Mouse (Mus musculus) spleen, postnatal 4 days (tissue): ENCODE measurements around the gene Hyal6.

ENCODE experiments used
- DNase-seq, 2 experiments: peaks; one replicate each; pipeline ENCODE4 v3.0.0; 2022; ENCODE audit warnings: low spot score in 2 of 2

The Hyal6 gene

GRCm38 (mm10) chr6:24732945-24733344, at the start of gene Hyal6:
Hyal6 (plus strand) TSS chr6:24733245.
- DNase-seq: no peak

DNA sequence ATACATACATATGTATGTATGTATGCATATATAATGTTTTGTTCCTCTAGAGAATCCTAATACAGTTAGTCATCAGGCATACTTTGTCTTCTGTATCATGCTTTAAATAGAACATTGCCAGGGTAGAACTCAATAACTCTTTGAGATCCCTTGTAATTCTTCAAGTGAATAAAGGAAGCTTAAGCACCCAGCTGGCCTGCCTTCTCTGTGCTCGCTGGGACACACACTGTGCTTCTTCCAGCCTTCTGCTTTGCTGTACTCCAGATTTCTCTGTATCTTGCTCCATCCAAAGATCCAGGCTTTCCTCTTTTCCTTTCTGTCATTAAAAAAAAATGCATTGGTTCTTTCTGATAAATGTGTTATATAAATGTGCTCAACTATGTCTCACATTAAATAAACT, 45.2 kb upstream of the Hyal6 start:
- DNase-seq: no peak

GRCm38 (mm10) chr6:24694455-24695410, 38.3 kb upstream of the Hyal6 start:
- no peak for DNase-seq

DNA sequence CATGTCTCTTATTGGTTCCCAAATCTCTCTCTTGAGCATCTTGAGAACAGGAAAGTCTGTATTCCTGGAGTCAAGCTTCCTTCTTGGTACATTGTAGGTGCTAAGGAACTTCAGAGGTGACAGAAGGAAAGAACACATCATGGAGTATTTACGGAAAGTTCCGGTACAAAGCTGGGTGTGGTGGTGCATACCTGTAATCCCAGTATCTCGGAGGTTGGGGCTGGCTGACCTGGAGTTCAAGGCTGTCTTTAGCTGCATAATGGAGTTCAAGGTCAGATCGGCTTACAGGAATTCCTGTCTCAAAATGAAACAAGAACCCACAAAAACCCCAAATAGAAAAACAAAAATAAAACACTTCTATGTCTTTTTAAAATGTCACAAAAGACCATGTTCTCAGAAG, 36.9 kb upstream of the Hyal6 start:
- DNase-seq: no peak

GRCm38 (mm10) chr6:24697216-24697615, 35.8 kb upstream of the Hyal6 start:
- no peak for DNase-seq

DNA sequence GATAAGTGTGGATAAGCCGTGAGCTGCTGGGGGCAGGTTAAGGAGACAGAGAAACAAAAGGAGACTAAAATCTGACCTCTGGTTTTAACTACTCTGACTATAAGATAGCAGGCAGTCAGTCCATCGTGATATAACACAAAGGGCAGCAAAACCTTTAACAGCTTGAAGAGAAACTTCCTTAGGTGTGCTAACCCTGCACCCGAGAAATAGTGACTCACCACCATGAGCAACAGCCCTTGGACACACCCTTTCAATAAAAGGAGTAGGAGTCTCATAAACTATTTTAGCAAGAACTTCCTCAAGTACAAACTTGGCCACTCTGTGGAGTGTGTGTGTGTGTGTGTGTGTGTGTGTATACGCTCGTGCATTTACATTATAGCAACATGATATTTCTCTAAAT, 26.0 kb upstream of the Hyal6 start:
- no peak for DNase-seq

DNA sequence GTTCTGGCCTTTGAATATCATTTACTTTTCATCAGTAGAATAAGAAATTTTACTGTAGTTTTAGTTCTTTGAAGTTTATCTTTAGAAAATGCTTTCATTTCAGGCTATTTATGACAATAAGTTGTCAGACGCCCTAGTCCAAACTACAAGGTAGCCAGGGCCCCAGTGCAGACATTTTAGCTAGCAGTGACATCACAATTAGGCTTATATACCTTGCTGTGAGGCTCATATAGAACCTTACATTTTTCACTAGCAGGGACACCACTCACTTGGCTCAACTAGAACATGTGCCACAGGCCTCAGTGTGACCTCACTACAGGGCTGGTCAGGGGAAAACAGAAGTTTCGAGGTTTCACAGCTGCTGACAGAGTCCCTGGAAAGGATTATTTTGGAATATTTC, 25.5 kb upstream of the Hyal6 start:
- DNase-seq: no peak

DNA sequence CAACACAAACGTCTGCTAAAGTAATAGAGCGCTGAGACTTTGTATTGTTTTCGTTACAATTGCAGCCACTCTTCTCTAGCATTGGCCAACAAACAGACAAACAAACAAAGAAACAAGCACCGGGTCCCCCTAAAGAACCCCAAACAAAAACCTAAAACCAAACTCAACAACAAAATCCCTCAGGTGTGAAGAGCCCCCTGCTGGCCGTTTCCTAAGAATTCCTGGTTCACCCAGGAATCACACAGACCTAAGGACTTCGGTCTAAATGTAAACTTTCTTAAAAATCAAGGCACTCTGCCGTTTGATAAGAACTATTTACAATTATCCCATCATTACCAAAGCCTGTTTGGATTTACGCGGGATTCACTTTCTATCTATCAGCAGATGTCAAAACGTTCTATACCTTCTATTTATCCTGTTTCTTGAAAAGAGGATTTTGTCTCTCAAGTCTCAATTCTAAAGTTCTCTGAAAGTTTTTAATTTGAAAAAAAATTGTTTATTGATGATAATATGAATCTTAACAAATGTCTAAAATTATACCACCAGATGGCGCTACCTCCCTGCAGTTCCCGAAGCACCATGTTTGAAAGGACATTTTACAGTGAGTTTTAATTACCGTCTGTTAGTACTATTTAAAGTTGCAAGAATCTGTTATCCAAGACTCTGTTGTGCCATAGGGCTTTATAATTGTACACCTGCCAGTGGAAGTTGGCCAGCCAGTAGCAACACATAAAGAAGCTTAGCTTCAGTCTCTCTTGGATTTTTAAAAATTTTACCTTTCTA, 11.5 kb upstream of the Hyal6 start:
- no peak for DNase-seq

DNA sequence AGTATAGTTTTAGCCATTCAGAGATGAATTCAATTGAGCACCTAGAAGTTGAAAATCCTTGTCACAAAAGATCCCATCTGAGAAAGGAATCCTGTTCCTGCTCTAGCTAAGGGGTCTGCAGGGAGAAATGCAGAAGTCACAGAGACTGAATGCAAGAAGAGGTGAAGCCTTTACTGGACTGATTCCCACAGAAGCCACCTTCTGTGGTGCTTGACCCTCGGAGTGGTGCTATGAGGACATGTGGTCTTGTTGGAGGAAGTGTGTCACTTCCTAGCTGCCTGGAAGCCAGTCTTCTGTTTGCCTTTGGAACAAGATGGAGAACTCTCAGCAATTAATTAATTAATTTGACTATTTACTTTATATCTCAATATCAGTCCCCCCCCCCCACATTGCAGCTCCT, 4.9 kb upstream of the Hyal6 start:
- no peak for DNase-seq

- DNase-seq: no peak
Measured at GRCm38 (mm10) chr6:24734565-24734964, 1.5 kb downstream of the Hyal6 start.

- no peak for DNase-seq
Measured at GRCm38 (mm10) chr6:24748029-24748428, 15.0 kb downstream of the Hyal6 start, which contains the start of gene Hyal4. Hyal4 (plus strand) TSS chr6:24748329.

DNA sequence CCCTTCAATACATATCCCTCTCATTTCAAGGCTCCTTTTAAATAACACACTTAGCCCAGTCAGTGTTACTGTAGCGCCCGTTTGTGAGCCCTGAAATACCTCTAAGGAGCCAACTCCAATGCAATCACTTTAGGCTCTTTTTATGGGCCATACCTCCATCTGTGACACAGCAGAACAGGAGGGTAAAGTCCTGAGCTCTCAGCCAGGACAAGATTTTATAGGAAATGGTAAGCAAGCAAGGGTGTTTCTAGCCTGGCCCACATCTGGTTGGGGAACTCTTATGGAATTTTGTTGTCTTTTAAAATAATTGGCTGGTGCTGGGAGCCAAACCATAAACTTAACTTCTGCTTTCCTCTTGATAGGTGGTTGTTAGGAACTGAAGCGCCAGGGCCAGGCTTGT, 26.2 kb downstream of the Hyal6 start:
- no peak for DNase-seq

- DNase-seq: no peak
Measured at GRCm38 (mm10) chr6:24766261-24766660, 33.2 kb downstream of the Hyal6 start.

DNA sequence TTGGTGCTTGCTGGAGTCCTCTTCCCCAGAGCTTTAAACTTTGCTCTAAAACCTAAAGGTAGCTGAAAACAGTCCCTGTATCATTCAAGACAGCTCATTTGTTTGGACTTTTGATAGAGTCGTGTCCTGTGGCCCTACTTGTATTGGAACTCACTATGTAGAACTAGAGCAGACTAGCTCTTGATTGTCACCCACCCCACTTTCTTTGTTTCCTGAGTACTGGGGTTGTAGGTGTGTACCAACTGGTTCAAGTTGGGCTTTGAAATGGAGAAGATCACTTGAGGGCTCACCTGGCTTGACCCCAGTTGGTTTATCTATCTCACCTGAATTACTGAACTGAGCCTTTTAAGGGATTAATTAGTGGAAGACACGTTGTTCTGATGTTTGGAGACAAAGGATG, 46.1 kb downstream of the Hyal6 start:
- DNase-seq: no peak

GRCm38 (mm10) chr6:24790888-24791287, 57.8 kb downstream of the Hyal6 start, which contains the start of gene Spam1:
Spam1 (plus strand) TSS chr6:24791188.
- no peak for DNase-seq
